Mouse (Mus musculus) fat pad, adult 2 months (tissue): ENCODE results near the gene Arl5a.
A peak's percentile ranks its signal among the peaks of the same experiment; 100 is the strongest.

Experiments used
- DNase-seq: peaks from one replicate; pipeline ENCODE4 v3.0.0-alpha.2; 2011; ENCODE audit warnings: low read depth, low spot score; ENCODE audit errors: extremely low read depth

The Arl5a gene

DNA sequence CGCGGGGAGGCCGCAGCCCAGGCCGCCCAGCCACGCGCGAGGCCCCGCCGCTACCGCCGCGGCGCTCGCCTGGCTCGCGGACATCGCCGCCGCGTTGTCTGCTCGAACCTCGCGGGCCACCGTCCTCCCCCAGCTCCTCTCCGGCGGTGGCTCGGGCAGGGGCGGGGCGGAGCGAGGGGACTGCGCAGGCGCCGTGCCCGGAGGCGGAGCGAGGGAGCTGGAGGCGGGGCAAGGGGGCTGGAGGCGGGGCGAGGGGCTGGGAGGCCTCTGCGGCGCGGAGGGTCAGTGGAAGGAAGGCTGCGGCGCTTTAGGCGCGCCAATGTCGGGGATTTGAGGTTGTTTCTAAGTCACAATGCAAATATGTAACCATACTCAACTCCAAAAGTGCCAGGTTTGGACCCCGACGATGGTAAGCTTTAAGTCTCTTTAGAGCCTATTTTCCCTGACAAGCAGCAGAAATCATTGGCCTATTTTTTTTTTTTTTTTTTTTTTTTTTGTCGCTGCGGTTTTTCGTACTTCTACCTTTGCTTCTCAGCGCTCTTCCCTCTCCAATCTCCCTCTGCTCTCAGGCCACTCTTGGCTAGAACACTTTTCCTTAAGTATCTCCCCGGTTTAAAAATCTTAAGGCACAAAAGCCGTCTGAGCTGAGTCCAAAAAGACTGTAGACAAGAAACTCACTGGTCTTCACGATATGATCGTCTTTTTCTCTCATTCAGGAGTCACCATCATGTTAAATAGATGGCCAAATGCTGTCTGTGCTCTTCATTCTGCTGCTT lies at the start of gene Arl5a:
Arl5a (minus strand) TSS at position 155 of the 776 bp plus-strand sequence.
- no peak for DNase-seq

DNA sequence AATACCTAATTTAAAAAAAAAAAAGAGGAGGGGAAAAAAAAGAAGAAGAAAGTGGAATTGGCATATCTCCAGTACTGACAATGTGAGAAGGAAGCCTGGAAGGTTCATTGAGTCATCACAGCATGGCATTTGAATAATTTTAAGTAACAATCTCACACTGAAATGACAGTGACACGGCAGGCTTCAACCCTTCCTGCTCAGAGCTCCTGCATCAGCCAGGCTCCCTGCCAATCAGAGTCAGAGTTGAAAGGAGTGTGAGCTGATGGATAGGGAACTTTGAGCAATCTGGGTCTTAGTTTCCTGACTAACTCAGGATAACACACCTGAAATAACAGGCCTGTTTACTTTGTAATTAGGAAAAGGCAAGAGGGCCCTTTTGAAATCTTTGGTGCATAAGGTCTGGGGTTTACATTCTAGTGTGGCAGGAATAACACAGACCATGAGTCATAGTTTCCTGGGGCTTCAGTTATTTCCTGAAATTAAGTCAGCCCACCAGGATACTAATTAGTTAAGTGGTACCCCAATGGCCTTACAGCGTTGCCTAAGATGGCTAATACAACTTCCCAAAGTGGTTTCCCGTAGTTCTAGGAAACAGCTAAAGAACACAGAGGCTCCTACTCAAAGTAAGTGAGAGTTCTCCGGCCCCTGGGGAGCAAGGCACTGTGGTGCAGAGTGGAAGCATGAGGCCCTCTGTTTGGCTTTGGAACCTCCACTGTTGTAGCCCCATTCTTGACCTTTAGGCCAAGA lies 47.0 kb upstream of the Arl5a start:
- peak; percentile 39 for DNase-seq

DNA sequence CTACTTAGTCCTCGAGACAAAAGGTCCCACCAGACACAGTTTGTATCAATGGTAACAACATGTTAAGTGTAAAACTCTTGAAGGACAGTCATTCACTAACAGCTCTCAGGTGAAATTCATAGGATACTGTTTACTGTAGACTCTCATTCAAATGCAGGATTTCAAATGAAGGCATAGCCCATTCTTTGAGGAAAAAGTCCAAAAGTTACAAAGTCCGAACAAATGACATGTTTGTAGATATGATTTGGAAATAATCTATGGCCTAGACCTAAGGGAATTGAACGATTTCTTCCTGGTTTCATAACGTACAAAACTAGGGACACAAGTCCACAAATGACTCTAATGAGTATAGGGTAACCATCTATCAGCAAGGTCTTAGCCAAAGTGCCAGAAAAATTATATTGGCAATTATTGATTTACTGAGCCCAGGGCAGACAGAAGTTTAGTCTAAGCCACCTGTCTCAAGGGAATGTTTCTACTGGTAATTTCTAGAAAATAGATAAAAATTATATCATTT lies 45.4 kb upstream of the Arl5a start:
- no peak for DNase-seq

- DNase-seq, result no peak
Observed at GRCm38 (mm10) chr2:52467629-52468028, 42.9 kb upstream of the Arl5a start.

DNA sequence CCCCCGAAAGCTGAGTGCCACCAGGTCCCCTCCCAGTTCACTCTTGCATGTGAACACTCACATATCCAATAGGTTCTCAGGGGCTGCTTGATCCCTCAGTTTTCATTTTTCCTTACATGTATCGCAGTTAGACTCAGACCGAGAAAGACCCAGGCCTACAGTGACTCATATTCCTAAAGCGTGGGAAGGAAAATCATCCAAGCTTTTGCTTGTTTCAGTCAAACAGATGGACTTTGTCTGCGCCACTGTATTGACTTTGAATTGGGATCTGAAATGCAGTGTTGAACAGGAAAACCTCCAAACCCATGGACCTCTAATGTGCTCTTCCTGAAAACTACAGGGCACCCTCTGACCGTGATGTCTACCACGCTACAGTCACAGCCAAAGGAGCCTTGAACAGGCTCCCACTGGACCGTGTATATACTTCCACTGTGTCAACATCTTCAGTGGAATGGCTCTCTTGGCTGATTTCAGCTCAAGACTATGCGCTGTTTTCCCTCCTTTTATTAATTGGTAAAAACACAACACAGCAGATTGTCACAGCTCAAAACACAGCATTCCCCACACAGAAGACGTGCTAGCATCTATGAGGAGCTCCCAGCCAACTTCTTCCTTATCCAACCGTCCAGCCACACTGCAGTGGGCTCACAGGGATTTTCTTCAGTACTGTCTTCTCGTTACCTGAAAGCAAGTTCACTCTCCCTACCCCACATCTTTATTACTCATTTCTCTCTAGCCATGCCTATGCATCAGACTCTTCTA lies 36.7 kb upstream of the Arl5a start:
- DNase-seq, result no peak

DNA sequence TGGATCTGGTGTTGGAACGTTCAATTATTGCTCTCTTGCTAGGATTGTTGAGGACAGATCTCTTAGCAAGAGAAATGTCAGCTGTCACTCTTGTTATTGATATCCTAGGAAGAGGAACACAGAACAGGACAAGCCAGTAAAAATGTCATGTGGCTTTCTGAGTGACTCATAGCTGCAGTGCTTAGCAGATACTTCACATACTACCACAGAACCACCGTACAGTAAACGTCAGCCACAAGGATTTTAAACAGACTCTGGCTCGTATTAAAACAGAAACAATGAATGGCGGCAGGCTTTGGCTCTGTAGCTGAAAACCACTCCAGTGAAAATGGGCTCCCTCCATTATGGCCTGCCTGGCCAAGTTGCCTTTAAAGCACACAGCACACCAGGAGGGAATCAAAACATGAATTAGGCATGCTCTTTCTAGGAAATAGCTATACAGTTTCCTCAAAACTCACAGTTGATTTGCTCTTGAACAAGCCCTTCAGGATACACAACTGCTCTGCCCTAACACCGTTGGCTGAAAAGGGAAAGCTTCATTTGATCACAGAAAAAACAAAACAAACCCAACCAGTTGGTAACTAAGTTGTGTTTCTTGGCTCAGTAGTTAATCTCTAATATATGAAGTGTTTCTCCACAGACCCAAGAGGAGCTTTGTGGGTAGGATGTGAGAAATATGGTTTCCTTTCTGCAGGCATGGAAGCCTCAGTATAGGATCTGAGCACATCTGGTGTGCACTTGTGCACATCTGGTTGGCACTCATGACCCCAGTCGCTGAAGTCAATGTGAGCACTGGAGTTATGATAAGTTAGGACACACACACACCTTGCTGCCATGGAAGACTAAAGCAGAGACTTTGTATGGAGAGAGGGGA lies 31.1 kb upstream of the Arl5a start:
- no peak for DNase-seq

GRCm38 (mm10) chr2:52449818-52450217 lies 25.1 kb upstream of the Arl5a start:
- DNase-seq, result no peak

DNA sequence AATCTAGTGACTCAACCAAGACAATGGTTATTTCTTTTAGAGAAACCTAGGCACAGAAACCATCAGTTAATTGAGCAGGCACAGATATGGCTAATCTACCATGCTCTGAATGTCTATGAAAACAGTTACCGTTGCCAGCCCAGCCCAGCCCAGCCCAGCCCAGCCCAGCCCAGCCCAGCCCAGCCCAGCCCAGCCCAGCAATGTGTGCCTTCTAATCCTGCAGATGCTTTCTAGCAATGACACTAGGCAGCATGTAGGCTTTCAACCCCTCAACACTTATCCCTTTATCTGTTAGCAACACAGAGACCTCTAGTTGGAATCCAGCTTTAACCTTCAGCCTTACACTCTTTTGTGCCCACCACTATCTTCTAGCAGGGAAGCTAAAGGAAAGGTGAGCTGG lies 24.2 kb upstream of the Arl5a start:
- DNase-seq, result no peak

GRCm38 (mm10) chr2:52446648-52447047 lies 21.9 kb upstream of the Arl5a start:
- no peak for DNase-seq

- no peak for DNase-seq
Observed at GRCm38 (mm10) chr2:52442125-52442524, 17.4 kb upstream of the Arl5a start.

DNA sequence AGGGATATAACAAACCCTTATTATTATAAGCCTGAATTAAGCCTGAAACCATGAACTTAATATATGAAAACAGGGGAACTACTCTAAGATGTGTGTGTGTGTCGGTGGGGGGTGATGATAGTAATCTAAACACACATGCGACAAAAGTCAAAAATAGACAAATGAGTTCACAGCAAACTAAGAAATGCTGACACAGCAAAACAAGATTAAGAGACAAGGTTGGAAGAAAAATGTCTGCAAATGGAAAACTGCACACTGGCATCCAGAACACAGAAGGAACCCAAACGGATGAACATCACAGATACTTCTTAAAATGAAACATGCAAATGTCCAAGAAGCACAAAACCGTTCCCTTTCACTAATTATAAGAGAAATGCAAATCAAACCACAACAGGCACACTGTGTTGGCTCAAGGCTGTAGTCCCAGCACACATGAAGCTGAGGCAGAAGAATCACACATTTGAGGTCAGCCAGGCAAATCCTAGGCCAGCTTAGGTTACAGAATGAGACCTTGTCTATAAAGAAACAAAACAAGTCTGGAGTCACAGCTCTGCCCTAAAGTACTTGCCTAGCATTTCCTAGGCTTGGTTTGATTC lies 15.8 kb upstream of the Arl5a start:
- DNase-seq, result no peak

GRCm38 (mm10) chr2:52438437-52438836 lies 13.7 kb upstream of the Arl5a start:
- DNase-seq, result no peak

GRCm38 (mm10) chr2:52438013-52438412 lies 13.3 kb upstream of the Arl5a start:
- peak; percentile 86 for DNase-seq

GRCm38 (mm10) chr2:52435919-52436632 lies 11.4 kb upstream of the Arl5a start:
- DNase-seq, result no peak

GRCm38 (mm10) chr2:52433365-52433764 lies 8.7 kb upstream of the Arl5a start:
- no peak for DNase-seq

GRCm38 (mm10) chr2:52427383-52427782 lies 2.7 kb upstream of the Arl5a start:
- no peak for DNase-seq

- no peak for DNase-seq
Observed at GRCm38 (mm10) chr2:52426041-52426440, 1.3 kb upstream of the Arl5a start.

DNA sequence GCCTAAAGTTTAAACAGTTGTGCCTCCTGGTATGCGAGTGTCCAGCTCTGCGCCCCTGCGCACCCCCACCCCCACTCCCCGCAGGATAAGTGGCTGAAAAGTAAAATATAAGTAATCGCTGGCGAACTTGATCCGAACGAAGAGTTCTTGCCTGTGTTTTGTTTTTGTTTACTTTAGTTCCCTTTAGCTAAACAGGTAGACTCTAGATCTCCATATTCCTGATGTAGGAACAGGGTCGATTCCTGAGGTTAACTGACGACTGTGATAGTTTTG lies 758 bp upstream of the Arl5a start:
- no peak for DNase-seq

DNA sequence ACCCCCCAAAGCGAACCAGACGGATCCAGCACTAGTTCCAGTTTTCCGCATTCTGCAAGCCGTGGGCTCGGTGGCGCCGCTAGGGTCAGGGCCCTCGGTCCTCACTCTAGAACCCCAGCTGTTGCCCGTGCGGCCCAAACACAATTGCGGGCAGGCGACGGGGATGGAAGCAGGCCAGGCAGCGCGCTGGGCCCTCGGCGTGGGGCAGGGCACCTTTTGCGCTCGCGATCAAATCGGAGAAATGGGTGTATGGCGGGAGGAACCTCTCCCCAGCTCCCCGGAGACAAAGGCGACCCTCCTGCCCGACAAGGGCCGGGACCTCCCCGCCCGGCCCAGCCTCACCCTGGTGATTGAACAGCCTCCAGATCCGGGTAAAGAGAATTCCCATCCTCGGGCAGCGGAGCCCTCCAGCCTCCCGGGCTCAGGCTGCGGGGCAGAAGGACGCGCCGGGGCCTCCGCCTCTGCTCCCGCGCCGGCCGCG lies 413 bp downstream of the Arl5a start:
- no peak for DNase-seq
